Mouse (Mus musculus) urinary bladder, adult 18-20 months (tissue): Measurements from ENCODE around the gene Brf1.
A peak's percentile ranks its signal among the peaks of the same experiment; 100 is the strongest.

ENCODE experiments used
- DNase-seq, 2 experiments: peaks; one replicate each; pipeline ENCODE4 v3.0.0; 2022; ENCODE audit warnings: low spot score in 2 of 2, mixed read lengths in 2 of 2

The Brf1 gene

GRCm38 (mm10) chr12:112940238-112940637, 60.3 kb downstream of the Brf1 start:
- DNase-seq, result no peak

- no peak for DNase-seq
These were observed 61.5 kb downstream of the Brf1 start for GRCm38 (mm10) chr12:112938873-112939565.

GRCm38 (mm10) chr12:112938366-112938765, 62.1 kb downstream of the Brf1 start:
- no peak for DNase-seq

- no peak for DNase-seq
These were observed 62.6 kb downstream of the Brf1 start for GRCm38 (mm10) chr12:112937906-112938305.

GRCm38 (mm10) chr12:112932647-112933046, 67.9 kb downstream of the Brf1 start:
- DNase-seq, result no peak

- DNase-seq, result peak; percentile 51 to 61
These were observed 70.7 kb downstream of the Brf1 start, which contains the start of gene Jag2 for GRCm38 (mm10) chr12:112929562-112930352. Jag2 (minus strand) TSS chr12:112929776.

- DNase-seq, result peak; percentile 72 to 88
These were observed 71.9 kb downstream of the Brf1 start for GRCm38 (mm10) chr12:112928401-112929241.

GRCm38 (mm10) chr12:112927265-112927664, 73.2 kb downstream of the Brf1 start:
- DNase-seq, result peak; percentile 67 to 80

- DNase-seq, result no peak
These were observed 74.6 kb downstream of the Brf1 start for GRCm38 (mm10) chr12:112925950-112926349.

- DNase-seq, result no peak
These were observed 78.0 kb downstream of the Brf1 start for GRCm38 (mm10) chr12:112922541-112922940.

GRCm38 (mm10) chr12:112921518-112921917, 79.0 kb downstream of the Brf1 start:
- no peak for DNase-seq

GRCm38 (mm10) chr12:112917906-112918305, 82.6 kb downstream of the Brf1 start:
- DNase-seq, result no peak

- no peak for DNase-seq
These were observed 83.0 kb downstream of the Brf1 start for GRCm38 (mm10) chr12:112917486-112917885.

GRCm38 (mm10) chr12:112916698-112917400, 83.7 kb downstream of the Brf1 start:
- no peak for DNase-seq

- no peak for DNase-seq
These were observed 84.9 kb downstream of the Brf1 start for GRCm38 (mm10) chr12:112915587-112915986.

GRCm38 (mm10) chr12:112914527-112914926, 86.0 kb downstream of the Brf1 start:
- no peak for DNase-seq

GRCm38 (mm10) chr12:112912951-112913745, 87.4 kb downstream of the Brf1 start:
- DNase-seq, result no peak

- no peak for DNase-seq
These were observed 88.8 kb downstream of the Brf1 start for GRCm38 (mm10) chr12:112911701-112912100.
